Mouse (Mus musculus): ENCODE measurements around the gene Rtp4. TPM values are rescaled to one million over a fixed set of nuclear protein-coding genes. Genes with fewer than 3 reads are reported as not detected.

Gene Rtp4
- polyA plus RNA-seq, 1 experiment from 2014 or later, result 3.9 TPM

DNA sequence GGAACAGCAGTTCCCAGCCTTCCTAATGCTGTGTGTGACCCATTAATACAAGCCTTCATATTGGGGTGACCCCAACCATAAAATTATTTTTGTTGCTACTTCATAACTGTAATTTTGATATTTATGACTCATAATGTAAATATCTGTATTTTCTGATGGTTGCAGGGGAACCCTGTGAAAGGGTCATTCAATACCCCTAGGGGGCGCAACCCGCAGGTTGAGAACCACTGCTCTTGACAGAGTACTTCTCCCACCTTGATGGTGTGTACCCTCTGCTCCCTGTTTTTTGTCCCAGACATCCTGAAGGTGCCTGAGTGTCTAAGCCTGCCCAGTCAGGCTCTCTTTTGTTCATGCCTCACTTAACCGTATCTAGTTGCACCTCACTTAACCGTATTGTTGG, 27.7 kb downstream of the Rtp4 start:
- Histone ChIP-seq H3K4me1 (replicated peaks) (peaks cover 7% of the 10 kb centered on the region; the same call in 1 of the 2 replicates), H3K4me3 (no peak overlapping the region), H3K27me3 (no peaks in the 10 kb centered on the region; the same call in 1 of the 2 replicates), H3K9me3 (no peaks in the 10 kb centered on the region), H3K36me3 (no peaks in the 10 kb centered on the region), H3K4me2 (no peak overlapping the region), H3K9ac (no peak overlapping the region), H3K27ac (replicated peaks) (no peak overlapping the region)
- ATAC-seq (ENCODE audit: low read depth), result no peak
- WGBS, result 84% methylated on average over 4 of the region's 4 CpGs

DNA sequence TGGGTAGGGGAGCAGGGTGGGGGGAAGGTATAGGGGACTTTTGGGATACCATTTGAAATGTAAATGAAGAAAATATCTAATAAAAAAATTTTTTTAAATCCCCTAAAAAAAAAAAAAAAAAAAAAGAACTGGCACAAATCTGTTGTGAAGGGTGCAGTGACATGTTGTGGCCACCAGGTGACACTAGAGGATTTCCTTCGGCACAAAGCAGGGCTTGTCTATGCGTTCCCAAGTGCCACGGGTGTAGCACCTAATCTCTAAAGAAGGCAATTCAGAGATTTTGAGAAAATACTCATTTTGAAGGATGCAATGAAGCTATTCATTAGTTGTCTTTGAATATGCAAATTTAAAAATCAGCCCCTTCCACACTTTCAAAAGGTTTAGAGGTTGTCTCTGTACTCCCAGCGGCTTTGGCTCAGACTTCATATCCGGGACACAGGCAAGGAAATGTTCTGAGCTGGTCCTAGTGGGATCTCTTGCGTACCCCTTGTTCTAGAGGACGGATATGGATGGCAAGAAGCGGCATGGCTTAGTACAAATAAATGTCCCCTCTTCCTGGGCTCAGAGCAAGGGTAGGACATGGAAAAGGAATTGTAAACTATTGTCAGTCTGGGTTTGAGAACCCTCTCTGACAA, 30.4 kb downstream of the Rtp4 start:
- Histone ChIP-seq H3K27me3 (no peaks in the 10 kb centered on the region), H3K4me2 (no peak overlapping the region), H3K4me1 (replicated peaks) (no peaks in the 10 kb centered on the region; the same call in 1 of the 2 replicates), H3K4me3 (no peak overlapping the region), H3K27ac (replicated peaks) (0 out of 2 replicates have a peak overlapping the region, but pooled peaks have one; percentile 13), H3K36me3 (no peaks in the 10 kb centered on the region), H3K9me3 (no peaks in the 10 kb centered on the region), H3K9ac (0 out of 2 replicates have a peak overlapping the region, but pooled peaks have one; percentile 22)
- peak; percentile 66; the same call in 1 of the 2 replicates for ATAC-seq (ENCODE audit: low read depth)
- 49% methylated on average over 8 of the region's 8 CpGs for WGBS

GRCm38 (mm10) chr16:23550981-23551582, 31.0 kb downstream of the Rtp4 start:
- Histone ChIP-seq H3K36me3 (no peaks in the 10 kb centered on the region), H3K27me3 (no peaks in the 10 kb centered on the region), H3K4me2 (no peak overlapping the region), H3K9ac (0 out of 2 replicates have a peak overlapping the region, but pooled peaks have one; percentile 22), H3K9me3 (no peaks in the 10 kb centered on the region), H3K27ac (replicated peaks) (0 out of 2 replicates have a peak overlapping the region, but pooled peaks have one; percentile 13), H3K4me1 (replicated peaks) (no peaks in the 10 kb centered on the region; the same call in 1 of the 2 replicates), H3K4me3 (no peak overlapping the region)
- WGBS, result 74% methylated on average over 18 of the region's 18 CpGs
- ATAC-seq (ENCODE audit: low read depth), result peak; percentile 60

GRCm38 (mm10) chr16:23554673-23555072, 34.6 kb downstream of the Rtp4 start:
- H3K27ac ChIP-seq (replicated peaks), result no peak overlapping the region
- no peaks in the 10 kb centered on the region for H3K27me3 ChIP-seq
- no peaks in the 10 kb centered on the region for H3K9me3 ChIP-seq
- no peaks in the 10 kb centered on the region for H3K36me3 ChIP-seq
- 72% methylated on average over 5 of the region's 5 CpGs for WGBS
- ATAC-seq (ENCODE audit: low read depth), result no peak
- H3K9ac ChIP-seq, result no peak overlapping the region
- no peak overlapping the region for H3K4me2 ChIP-seq
- no peak overlapping the region for H3K4me3 ChIP-seq
- H3K4me1 ChIP-seq (replicated peaks), result no peaks in the 10 kb centered on the region; the same call in 1 of the 2 replicates

DNA sequence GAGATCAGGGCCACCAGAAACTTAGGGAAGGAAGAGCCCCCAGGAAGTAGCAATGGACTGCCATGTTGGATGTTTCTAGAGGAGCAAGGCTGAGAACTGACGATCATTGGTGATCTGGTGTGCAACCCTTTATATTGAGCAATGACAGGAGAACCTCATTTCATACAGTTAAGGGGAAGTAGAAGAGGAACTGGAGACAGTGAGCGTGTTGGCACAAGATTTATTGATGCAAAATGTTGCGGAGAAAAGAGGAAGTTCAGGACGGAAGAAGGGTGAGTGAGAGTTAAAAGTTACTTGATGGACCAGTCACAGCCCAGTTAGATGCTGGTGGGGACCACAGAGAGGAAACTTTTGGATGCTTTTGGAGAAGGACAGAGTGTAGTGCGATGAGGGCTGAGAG, 37.1 kb downstream of the Rtp4 start:
- WGBS, result 95% methylated on average over 5 of the region's 5 CpGs
- ATAC-seq (ENCODE audit: low read depth), result no peak

DNA sequence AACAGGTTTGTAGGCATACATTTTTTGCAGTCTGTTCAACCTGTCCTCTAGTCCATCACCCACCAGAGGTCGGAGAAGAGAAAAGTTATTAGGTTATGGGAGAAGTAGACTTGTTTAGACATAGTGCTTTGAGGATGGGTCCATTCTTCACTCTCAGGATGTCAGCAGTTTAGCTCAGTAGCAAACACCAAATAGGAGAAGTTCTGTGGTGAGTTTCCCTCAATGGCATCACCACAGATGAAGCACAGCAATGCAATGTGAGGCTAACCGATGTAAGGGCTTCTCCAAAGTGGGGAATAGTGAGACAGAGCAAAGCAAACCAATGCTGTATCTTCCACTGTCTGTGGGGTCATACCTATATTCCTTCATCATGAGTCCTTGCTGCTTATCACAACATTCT, 37.6 kb downstream of the Rtp4 start:
- WGBS, result 88% methylated on average over 2 of the region's 2 CpGs
- no peak for ATAC-seq (ENCODE audit: low read depth)

More for the DNA sequence above, 37.1 kb downstream of the Rtp4 start:
- Histone ChIP-seq H3K4me3 (no peak overlapping the region), H3K4me1 (replicated peaks) (no peaks in the 10 kb centered on the region), H3K9me3 (no peaks in the 10 kb centered on the region), H3K4me2 (no peak overlapping the region), H3K27me3 (no peaks in the 10 kb centered on the region), H3K36me3 (no peaks in the 10 kb centered on the region), H3K27ac (replicated peaks) (no peak overlapping the region), H3K9ac (no peak overlapping the region)

GRCm38 (mm10) chr16:23568369-23568958, 48.4 kb downstream of the Rtp4 start:
- no peaks in the 10 kb centered on the region for H3K27me3 ChIP-seq
- H3K9me3 ChIP-seq, result no peaks in the 10 kb centered on the region
- no peaks in the 10 kb centered on the region for H3K4me1 ChIP-seq (replicated peaks)
- no peaks in the 10 kb centered on the region for H3K36me3 ChIP-seq
- H3K9ac ChIP-seq, result no peak overlapping the region
- H3K27ac ChIP-seq (replicated peaks), result no peak overlapping the region
- peak; percentile 32; the same call in 1 of the 2 replicates for ATAC-seq (ENCODE audit: low read depth)
- H3K4me2 ChIP-seq, result no peak overlapping the region
- H3K4me3 ChIP-seq, result no peak overlapping the region
- WGBS, result 19% methylated on average over 4 of the region's 4 CpGs

More for the DNA sequence above, 37.6 kb downstream of the Rtp4 start:
- Histone ChIP-seq H3K27me3 (no peaks in the 10 kb centered on the region), H3K36me3 (no peaks in the 10 kb centered on the region), H3K9ac (no peak overlapping the region), H3K4me2 (no peak overlapping the region), H3K9me3 (no peaks in the 10 kb centered on the region), H3K27ac (replicated peaks) (no peak overlapping the region), H3K4me1 (replicated peaks) (no peaks in the 10 kb centered on the region), H3K4me3 (no peak overlapping the region)

DNA sequence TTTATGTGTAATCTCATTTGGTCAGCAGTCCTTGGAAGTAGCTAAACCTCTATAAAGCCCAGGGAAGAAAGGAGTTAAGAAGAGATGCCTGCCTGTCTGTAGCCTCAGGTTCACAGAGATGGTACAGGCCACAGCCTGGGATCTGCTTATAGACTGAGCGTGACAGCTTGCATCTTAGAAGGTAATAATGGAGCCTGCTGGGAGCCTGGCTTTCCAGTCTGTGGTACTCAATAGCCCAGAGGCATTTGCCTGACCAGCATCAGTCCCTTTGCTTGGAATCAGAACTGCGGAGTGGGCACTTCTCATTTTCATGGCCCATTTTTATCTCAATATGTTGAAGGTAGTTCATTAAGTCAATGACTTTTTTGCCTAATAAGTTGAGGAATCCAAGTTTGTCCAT, 54.5 kb downstream of the Rtp4 start:
- Histone ChIP-seq H3K36me3 (no peaks in the 10 kb centered on the region), H3K9me3 (no peaks in the 10 kb centered on the region), H3K27me3 (no peaks in the 10 kb centered on the region), H3K27ac (replicated peaks) (no peak overlapping the region), H3K9ac (no peak overlapping the region), H3K4me1 (replicated peaks) (no peaks in the 10 kb centered on the region), H3K4me3 (no peak overlapping the region), H3K4me2 (no peak overlapping the region)
- WGBS, result 69% methylated on average over 2 of the region's 2 CpGs
- ATAC-seq (ENCODE audit: low read depth), result no peak

DNA sequence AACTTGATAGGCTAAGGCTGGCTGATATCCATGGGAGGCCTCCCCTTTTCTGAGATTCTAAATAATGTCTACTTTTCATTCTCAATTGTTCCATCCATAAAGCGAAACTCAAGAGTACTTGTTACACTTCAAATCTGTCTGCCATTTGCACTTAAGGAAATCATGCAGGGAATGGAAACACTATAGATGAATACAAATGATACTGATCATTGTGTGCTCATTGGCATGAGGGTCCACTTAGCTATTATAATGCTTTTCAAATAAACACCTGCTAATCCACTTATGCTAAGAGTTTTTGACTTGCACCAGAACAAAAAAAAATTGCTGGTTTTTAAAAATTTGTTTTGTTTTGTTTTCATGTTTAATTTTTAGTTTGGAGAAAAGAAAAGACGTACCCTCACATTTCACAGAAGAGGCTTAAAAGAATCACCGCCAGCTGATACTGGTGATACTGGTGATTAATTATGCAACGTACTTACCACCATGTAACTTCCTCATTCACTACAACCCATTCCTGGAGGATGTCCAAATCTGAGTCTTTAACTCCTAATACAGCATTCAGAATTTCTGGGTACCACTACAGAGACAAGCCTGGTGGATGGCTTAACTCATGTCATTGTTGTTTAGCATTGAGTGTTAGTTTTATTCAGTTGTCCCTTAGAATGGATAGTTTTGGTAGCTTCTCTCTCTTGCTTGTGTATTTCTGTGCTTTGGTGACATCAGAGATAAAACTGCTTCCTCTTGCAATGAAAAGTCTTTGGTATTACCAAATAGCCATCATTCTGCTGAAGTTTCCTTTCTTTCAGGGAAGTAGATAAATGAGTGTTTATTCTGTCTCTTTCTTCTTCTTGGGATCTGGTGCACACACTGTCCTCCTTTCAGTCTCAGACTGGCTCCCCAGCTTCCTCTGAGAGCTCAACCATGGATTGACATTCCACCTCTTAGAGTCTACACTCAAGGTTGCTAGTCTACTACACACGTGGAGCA, 71.3 kb downstream of the Rtp4 start:
- H3K9me3 ChIP-seq, result peaks cover 17% of the 10 kb centered on the region
- no peaks in the 10 kb centered on the region for H3K27me3 ChIP-seq
- no peak overlapping the region for H3K27ac ChIP-seq (replicated peaks)
- no peak for ATAC-seq (ENCODE audit: low read depth)
- WGBS, result 82% methylated on average over 5 of the region's 5 CpGs
- no peak overlapping the region for H3K4me2 ChIP-seq
- peaks cover 5% of the 10 kb centered on the region; the same call in 1 of the 2 replicates for H3K4me1 ChIP-seq (replicated peaks)
- no peak overlapping the region for H3K4me3 ChIP-seq
- H3K9ac ChIP-seq, result no peak overlapping the region
- no peaks in the 10 kb centered on the region for H3K36me3 ChIP-seq

- peaks cover 14% of the 10 kb centered on the region for H3K9me3 ChIP-seq
- H3K4me3 ChIP-seq, result no peak overlapping the region
- H3K27ac ChIP-seq (replicated peaks), result no peak overlapping the region
- H3K9ac ChIP-seq, result no peak overlapping the region
- H3K27me3 ChIP-seq, result no peaks in the 10 kb centered on the region
- H3K4me1 ChIP-seq (replicated peaks), result peaks cover 14% of the 10 kb centered on the region
- H3K36me3 ChIP-seq, result no peaks in the 10 kb centered on the region
- ATAC-seq (ENCODE audit: low read depth), result no peak
- H3K4me2 ChIP-seq, result no peak overlapping the region
These were observed 72.4 kb downstream of the Rtp4 start for GRCm38 (mm10) chr16:23592501-23592900.

- peak; percentile 80 for ATAC-seq (ENCODE audit: low read depth)
- H3K27me3 ChIP-seq, result no peaks in the 10 kb centered on the region
These were observed 76.6 kb downstream of the Rtp4 start for GRCm38 (mm10) chr16:23596696-23597095.

More at GRCm38 (mm10) chr16:23596696-23597095, 76.6 kb downstream of the Rtp4 start:
- 0 out of 2 replicates have a peak overlapping the region, but pooled peaks have one; percentile 14 for H3K27ac ChIP-seq (replicated peaks)
- H3K9me3 ChIP-seq, result no peaks in the 10 kb centered on the region
- no peak overlapping the region for H3K4me2 ChIP-seq
- WGBS, result 33% methylated on average over 3 of the region's 3 CpGs
- H3K4me1 ChIP-seq (replicated peaks), result peaks cover 16% of the 10 kb centered on the region
- H3K4me3 ChIP-seq, result no peak overlapping the region
- H3K36me3 ChIP-seq, result no peaks in the 10 kb centered on the region
- H3K9ac ChIP-seq, result no peak overlapping the region
